Mouse (Mus musculus) A20 (cell line): ENCODE data around the gene Sez6l2.

Experiments
- DNase-seq: peaks from one replicate; pipeline ENCODE4 v3.0.0-alpha.2; 2011; ENCODE audit warnings: low read depth, low spot score

Sez6l2 gene

DNA sequence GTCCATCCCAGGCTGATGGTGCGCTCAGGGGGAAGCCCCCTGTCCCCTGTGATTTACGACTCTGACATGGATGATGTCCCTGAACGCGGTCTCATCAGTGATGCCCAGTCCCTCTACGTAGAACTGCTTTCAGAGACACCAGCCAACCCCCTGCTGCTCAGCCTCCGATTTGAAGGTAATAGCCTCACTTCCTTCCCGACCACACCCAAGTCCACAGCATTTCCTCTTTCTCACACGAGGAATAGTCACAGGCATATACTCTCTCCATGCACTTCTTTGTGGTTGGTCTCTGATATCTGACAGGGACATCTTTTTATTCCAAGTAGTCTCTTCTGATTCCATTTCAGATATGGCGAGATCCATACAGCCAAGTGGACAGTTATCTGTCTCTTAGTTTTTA, 9.4 kb downstream of the Sez6l2 start:
- peak; percentile 11 for DNase-seq

DNA sequence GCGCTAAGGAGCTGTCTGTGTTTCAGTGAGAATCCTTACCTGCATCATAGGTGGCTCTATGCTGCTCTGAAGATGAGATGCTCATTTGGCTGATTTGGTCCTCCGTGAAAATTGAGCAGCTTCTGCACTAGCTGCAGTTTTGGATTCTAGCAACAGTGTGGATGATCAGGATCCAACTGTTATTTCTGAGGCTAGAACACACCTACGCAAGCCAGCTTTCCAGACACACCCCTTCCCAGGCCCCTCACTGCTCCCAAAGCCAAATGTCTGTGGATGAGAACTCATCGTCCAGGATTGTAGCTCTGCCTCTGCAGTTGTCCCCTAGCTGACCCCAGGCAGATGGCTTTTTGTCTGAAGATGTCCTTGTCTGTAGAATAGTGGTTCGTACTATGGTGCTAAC, 10.7 kb downstream of the Sez6l2 start:
- no peak for DNase-seq

DNA sequence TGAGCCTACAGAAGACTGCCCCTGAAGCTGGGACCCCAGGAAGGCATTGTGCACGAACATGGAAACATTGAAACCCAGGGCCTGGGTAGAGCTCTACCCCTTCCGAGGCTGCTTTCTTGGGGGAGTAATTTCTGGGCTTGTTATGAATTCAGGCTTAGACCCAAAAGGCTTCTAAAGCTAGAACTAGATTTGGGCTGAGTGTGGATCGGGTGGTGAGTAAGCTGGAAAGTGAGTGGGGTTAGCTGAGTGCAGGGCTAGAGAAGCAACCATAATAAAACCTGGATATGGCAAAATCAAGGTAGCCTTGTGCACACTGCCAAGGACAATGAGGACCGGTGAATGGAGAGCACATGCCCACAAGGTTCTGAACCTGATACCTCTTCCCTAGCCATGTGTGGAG, 11.6 kb downstream of the Sez6l2 start:
- DNase-seq = no peak

DNA sequence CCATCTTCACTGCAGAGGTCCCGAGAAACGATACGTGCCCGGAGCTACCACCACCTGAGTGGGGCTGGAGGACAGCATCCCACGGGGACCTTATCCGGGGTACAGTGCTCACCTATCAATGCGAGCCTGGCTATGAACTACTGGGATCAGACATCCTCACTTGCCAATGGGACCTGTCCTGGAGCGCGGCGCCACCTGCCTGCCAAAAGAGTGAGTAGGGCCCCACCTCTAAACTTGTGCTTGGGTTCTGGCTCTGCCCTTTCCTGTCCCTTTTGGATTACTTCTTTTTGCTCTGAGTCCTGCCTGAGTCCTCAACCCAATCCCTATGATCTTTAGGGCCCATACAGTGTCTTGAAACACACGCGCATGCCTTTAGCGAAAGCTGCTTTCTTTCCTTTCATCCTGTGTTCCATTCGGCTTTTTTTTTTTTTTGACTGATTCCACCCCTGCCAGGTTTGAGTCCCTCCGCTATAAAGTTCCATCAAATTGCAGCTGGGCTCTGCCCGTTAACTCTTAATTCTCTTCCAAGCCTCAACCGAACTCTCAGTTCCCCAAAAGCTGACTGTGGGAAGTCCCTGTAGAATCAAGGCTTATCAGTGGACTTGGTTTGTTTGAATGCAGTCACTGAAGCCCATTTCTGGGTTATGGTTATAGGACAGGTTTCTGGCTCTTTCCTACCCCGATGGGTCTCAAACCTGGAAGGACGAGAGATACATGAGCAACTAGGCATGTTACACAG, 13.4 kb downstream of the Sez6l2 start:
- peak; percentile 77 for DNase-seq

DNA sequence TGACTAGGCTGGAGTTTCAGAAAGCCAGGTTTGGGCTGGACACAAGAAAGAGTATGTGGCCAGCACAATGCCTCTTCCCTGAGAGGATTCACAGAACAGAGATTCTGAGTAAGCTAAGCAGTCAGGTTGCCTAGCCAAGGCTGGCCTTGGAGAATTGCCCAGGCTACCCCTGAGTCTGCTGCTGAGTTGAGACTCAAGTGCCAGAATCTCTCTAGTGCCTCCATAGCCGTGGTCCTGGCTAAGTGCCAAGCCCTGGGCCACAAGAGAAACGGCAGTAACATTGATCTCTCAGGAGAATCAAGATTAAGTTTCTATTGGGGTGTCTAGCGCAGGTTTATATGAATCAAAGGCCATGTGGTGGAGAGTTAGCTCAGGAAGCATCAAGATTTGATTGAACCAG, 15.2 kb downstream of the Sez6l2 start:
- DNase-seq = no peak

DNA sequence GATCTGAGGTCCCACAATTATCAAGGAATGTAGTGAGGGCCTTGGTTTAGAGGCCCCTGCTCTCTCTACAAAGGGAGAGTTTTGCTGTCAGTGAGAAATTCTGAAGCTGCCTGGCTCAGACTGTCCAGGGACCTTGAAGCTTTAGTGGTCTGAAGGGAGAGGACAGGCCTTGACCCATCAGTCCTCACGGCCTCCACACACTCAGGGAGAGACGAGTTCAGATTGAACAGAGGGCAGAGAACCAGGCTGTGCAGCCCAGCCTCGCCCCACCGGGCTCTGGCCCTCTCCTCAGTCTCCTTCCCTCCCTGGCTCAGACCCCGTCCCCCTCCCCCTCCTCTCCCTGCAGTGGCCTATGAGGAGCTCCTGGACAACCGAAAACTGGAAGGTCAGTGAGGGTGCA, 17.0 kb downstream of the Sez6l2 start:
- DNase-seq = no peak

DNA sequence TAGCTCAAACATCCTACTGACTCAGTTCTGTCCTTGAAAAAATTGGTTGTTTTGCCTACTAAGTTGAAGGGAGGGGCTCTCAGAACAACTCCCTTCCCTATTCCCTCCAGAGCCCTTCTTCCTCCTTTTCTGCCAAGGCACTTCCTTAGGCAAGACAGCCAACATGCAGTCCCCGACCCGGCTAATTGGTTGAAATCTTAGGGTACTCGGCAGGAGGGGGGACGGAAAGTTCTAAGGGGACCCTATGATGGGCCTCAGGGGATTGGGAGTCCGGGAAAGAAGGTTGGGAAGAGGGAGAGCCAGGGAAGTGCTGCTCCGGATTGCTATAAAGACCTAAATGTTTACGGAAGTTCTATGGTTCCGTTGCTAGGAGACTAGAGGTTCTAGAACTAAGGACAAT, 25.1 kb downstream of the Sez6l2 start:
- no peak for DNase-seq

DNA sequence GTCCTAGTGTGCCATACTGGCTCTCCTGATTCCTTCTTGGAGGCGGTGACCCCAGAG, 25.4 kb downstream of the Sez6l2 start, which contains the start of gene Cdipt:
Cdipt (plus strand) TSS at position 22 of the 57 bp plus-strand sequence.
- no peak for DNase-seq

DNA sequence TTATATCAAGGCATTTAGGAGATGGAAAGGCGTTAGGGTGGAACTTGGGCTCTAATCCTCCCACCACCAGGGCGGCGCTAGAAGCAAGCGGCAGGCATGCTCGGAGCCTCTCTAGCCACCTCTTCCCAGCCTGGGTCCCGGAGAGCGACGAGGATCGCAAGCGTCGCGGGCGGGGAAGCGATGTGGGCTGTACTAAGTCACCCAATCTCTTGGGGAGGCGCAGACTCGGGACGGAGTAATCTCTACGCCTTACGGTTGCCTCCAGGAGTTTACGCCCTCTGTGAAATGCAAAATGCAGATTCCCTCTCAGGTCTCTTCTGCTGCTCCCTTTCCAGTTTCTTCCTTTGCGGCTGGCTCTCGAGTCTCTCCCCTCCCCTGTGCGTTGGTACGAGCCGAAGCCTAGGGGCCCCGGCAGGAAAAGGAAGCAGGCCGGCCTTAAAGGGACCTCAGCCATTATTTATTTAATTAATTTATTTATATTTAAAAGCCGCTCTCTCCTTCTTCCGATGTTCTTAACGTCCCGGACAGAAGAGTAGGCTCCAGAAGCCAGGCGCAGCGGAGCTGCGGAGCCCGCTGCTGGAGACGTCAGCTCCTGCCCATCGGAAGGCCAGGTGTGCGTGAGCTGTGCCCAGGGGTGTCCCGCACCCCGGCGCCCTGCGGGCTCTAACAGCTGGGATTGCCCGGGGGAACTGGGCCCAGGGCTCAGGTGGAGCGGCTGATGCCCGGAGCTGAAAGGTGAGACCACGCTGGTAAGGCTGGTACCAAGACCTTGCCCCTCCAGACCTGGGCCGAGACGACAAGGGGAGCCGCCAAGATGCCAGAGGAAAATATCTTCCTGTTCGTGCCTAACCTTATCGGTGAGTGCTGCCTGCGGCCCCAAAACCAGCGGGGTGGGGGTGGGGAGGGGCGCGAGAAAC, 25.8 kb downstream of the Sez6l2 start, which contains the start of gene Cdiptos:
Cdiptos (minus strand) TSS at position 149 of the 917 bp plus-strand sequence.
- DNase-seq = peak; percentile 97

DNA sequence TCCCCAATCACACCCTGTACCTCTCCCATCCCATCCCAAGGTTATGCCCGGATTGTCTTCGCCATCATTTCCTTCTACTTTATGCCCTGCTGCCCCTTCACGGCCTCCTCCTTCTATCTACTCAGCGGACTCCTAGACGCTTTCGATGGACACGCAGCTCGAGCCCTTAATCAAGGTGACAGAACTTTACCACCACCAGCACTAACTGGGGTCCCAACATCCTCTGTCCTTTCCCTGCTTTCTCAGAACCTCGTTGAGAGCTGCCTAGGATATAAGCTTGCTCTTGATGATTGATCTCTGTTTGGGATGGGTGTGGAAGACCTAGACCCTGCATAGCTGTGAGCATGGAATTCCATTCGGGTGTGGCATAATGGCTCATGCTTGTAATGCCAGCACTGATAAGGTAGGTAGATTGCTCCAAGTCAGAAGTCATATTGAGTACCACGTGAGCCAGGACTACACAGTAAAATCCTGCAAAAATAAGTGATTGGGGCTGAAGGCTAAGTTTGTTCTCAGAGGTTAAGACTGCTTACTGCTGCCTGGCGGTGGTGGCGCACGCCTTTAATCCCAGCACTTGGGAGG, 26.6 kb downstream of the Sez6l2 start:
- DNase-seq = no peak

DNA sequence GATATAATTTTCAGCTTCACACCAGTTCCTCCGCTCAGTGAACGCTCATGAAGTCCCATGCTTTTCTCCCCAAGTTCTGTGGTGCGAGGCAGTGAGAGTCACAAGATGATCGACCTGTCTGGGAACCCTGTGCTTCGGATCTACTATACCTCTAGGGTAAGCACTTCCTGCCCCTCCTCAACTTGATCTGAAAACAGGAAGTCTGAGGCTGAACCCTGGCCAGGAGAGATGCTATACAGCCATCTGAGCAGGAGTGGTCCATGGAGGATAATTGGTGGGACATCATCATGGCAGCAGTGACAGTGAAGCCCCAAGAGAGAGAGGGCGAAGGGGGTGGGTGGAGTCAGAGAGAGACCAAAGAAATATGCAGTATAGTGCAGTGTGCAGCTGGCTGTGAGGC, 28.5 kb downstream of the Sez6l2 start:
- no peak for DNase-seq

DNA sequence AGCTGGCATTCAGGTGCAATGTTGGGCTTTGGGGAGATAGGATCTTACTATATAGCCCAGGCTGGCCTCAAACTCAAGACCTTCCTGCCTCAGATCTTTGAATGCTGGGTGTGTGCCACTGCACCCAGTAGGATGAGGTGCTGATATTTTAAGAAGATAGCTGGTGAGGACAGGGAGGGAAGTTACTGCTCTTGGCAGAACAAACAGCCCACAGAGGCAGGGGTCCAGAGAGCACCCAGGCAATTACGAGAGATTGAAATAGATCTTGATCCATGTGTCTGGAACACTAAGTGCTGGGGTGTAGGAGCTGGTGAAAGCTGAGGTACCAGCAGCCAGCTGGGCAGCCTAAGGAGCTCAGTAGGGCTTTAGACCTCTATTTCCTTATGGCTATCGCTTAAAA, 31.2 kb downstream of the Sez6l2 start:
- DNase-seq = no peak

DNA sequence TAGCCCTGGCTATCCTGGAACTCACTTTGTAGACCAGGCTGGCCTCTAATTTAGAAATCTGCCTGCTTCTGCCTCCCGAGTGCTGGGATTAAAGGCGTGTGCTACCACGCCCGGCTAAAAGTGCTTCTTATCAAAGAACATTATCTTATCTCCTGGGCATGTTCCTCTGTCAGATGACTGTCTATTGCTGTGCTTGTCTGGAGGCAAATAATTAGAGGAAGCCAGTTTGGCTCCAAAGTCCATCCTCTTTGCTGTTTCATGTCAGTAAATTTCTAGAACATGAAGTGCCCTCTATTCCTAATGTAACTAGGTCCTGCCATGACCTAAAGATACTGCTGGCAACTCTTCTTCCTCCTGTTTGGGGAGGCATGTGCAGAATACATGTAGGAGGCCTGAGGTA, 31.7 kb downstream of the Sez6l2 start:
- DNase-seq = no peak

DNA sequence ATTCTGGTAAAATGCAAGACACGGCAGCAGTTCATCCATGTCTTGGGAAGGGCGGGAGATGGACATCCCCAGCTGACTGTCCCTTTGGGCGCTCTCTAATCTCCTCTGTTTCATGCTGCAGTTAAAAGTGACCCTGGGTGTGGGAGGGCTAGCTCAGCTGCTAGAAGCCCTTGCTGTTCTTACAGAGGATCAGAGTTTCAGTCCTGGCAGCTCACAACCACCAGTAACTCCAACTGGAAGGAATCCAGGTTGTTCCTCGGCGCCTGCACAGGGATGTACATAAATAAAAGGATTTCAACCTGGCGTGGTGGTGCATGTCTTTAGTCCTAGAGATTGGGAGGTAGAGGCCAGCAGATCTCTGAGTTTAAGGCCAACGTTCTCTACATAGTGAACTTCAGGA, 32.8 kb downstream of the Sez6l2 start:
- DNase-seq = no peak

DNA sequence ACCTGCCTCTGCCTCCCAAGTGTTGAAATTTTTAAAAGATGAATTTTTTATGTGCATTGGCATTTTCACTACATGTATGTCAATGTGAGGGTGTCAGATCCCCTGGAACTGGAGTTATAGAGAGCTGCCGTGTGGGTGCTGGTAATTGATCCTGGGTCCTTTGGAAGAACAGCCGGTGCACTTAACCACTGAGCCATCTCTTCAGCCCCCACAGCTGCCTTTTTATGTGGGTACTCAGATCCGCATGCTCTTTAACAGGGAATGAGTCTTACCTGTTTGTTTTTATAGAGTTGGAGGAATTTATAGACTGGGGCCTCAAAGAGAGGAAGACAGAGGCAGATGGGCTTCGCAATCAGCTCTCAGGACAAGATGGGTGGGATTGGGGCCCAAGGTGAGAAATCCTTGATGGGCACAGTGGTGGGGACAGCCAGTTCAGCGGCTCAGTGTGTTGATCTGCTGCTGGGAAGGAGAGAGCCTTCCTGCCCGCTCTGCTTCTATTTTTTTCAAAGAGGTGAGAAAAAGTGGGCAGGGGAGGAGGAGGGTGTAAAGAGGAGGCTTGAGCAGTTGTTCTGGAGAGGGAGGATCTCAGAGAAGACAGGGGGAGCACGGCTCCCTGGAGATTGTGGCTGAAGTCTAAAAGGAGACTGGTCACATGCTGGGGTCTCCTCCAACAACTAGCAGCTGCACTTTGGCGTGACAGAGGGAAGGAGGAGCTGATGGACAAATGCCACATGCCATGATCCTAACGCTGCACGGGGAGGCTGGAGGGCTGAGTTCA, 34.5 kb downstream of the Sez6l2 start:
- DNase-seq = no peak

DNA sequence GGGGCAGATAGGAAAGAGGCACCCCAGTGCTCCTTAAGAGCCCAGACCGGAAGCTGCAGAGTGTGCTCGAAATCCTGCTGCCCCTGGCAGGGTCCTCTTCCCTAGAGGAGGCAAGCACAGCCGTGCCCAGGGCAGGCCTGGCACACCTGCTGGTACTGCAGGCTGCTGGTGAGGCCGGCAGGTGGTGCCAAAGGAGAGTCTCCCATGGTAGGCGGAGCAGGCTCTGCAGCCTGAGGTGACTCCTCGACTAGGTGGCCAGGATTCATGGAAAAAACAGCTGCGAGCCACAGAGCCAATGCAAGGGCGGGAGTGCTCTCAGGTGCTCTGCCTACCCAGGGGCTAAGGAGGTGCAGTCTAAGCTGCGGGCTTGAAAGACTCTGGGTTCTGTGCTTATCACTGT, 36.0 kb downstream of the Sez6l2 start:
- DNase-seq = no peak

DNA sequence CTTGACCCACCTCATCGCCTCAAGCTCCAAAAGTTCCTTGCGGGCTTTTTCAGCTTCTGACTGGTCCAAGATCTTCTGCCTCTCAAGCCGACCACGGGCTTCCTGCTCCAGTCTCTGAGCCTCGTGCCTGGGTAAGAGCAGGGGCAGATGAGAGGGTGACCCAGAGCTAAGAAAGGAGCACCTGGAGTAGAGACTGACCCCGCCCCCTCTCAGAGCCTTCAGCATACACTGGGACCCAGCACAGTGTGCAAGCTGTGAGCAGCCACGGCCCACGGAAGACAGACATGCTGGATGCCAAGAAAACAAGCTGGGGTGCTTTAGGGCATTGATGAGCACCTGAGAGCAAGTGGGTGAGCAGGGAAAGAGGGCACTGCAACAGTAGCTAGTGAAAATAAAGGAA, 38.5 kb downstream of the Sez6l2 start:
- no peak for DNase-seq

DNA sequence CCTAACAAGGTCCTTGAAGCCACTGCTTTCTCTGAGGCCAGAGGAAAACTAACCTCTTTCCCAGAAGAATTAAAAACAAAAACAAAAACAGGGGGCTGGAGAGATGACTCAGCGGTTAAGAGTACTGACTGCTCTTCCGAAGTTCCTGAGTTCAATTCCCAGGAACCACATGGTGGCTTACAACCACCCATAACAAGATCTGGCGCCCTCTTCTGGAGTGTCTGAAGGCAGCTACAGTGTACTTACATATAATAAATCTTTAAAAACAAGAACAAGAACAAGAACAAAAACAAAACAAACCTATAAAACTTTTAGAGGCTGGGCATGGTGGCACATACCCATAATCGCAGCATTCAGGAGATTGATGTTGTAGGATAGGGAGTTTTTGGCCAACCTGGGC, 46.1 kb downstream of the Sez6l2 start:
- DNase-seq = no peak

DNA sequence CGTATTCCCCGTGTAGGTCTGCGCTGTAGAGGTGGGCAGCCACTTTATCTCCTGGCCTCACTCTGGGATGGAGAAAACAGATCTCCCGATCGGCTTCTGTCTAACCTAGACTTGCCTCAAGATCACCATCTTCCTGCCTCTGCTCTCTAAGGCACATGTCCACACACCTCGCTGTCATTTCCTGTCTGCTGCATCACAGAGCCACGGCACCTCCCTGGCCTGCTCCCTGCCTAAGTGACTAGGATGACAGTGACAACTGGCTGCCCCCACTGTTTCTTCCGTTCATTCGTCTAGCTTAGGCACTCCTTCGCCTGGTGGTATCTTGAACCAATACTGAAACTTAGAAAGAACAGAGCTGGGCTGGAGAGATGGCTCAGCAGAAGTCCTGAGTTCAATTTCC, 49.2 kb downstream of the Sez6l2 start:
- DNase-seq = no peak

DNA sequence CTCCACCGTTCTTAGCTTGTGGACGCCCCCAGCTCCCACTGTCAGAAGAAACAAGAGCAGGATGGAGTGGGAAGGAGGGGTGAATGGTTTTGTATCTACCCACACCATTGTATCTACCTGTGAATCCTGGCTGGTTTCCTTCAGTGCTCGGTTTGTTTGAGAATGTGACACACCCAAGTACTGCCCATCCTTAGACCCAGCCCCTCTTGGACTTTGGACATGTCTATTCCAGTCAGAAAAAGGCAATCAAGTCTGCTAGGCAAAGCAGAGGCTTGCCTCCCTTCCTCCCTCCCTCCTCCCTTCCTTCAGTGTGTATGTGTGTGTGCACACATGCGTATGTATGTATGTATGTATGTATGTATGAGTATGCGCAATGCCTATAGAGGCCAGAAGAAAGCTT, 53.3 kb downstream of the Sez6l2 start:
- DNase-seq = no peak

DNA sequence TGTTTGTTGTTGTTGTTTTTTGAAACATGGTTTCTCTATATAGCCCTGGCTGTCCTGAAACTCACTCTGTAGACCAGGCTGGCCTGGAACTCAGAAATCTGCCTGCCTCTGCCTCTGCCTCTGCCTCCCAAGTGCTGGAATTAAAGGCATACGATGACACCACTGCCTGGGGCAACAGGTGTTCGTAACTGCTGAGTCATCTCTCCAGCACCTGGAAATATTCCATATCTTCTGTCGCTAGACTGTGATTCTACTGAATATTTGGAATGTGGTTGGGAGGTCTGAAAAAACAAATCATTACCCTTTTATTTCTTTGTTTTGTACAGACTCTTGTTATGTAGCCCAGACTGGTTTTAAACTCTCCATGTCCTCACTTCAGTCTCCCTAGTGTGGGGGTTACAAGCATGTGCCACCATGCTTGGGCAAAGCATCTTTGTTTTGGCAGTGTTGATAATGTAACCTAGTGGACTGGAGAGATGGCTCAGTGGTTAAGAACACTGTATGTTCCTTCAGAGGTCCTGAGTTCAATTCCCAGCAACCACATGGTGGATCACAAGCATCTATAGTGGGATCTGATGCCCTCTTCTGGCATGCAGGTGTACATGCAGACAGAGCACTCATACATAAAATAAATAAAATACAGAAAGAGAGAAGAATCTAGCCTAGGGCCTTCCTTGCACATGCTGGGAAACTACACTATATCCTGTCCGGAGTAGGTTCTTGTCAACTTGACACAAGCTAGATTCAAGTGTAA, 53.9 kb downstream of the Sez6l2 start:
- peak; percentile 39 for DNase-seq
